Mouse (Mus musculus): ENCODE measurements at regions not wholly inside any gene's neighbourhood (a gene's known extent, or its start where the extent isn't known, plus 50 kb on each side); places are given as distances from the start of the nearest gene placed in this dataset.

- TF ChIP-seq POLR2A (IDR thresholded peaks at IDR 0.05; ENCODE audit: extremely low read depth, insufficient read depth, low read length), result no peak
- TF ChIP-seq CTCF (IDR thresholded peaks at IDR 0.05; ENCODE audit: low read depth, low read length), result no peak
Observed at GRCm38 (mm10) chr7:110679916-110680315, 52.5 kb downstream of the Adm start.
